Mouse (Mus musculus): ENCODE data around the gene Pfdn5.

GRCm38 (mm10) chr15:102355871-102356441 lies 30.0 kb downstream of the Pfdn5 start:
- no peak for TF ChIP-seq CTCF (IDR thresholded peaks at IDR 0.05; ENCODE audit: low read depth, low read length)
- no peak for TF ChIP-seq GATA1 (IDR thresholded peaks at IDR 0.05; ENCODE audit: borderline replicate concordance, low read length)
- no peak for TF ChIP-seq POLR2AphosphoS5 (IDR thresholded peaks at IDR 0.05; ENCODE audit: insufficient replicate concordance, low read depth, low read length)
